Mouse (Mus musculus): Measurements from ENCODE around the gene Mvp.

The Mvp gene

DNA sequence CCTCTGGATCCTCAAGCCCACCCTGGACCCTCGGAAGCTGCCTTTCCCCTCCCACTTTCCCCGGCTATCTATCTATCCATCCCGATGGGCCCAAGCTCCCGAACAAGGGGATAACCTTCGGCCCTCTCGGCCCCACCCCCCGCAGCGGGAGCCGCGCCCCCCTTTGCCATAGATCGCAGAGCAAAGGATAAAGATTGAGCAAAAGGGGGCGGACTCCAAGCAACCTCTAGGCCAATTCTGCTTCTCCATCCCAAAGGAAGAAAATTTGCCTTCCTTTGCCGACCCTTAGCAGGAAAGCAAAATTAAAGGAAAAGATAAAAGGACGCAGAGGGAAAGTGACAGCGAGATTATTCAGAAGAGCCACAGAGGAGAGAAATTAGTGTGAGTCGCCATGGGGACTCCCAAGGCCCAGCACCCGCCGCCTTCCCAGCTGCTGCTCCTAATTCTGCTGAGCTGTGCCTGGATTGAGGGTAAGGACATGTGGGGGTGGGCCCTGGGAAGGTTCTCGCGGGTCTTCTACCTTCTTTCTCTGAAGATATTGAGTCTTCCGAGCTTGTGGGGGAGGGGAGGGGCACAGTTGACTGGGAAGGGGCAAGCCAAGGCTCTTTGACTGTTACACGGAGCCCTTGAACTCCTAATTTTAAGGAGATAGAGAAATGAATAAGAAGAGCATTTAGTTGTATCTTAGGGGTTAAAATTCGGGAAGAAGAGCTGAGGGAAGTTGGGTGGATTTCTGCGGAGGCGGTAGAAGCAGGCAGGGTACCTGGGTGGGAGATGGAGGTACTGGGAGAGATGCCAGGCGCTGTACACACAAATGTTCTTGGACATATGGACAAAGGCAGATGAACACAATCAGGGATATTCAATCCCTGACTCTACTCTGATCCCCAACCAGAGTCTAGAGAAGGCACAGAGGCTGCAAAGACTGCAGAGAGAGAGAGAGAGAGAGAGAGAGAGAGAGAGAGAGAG, 63.5 kb downstream of the Mvp start:
- no peak for DNase-seq (ENCODE audit: low spot score in 2 of 2)

DNA sequence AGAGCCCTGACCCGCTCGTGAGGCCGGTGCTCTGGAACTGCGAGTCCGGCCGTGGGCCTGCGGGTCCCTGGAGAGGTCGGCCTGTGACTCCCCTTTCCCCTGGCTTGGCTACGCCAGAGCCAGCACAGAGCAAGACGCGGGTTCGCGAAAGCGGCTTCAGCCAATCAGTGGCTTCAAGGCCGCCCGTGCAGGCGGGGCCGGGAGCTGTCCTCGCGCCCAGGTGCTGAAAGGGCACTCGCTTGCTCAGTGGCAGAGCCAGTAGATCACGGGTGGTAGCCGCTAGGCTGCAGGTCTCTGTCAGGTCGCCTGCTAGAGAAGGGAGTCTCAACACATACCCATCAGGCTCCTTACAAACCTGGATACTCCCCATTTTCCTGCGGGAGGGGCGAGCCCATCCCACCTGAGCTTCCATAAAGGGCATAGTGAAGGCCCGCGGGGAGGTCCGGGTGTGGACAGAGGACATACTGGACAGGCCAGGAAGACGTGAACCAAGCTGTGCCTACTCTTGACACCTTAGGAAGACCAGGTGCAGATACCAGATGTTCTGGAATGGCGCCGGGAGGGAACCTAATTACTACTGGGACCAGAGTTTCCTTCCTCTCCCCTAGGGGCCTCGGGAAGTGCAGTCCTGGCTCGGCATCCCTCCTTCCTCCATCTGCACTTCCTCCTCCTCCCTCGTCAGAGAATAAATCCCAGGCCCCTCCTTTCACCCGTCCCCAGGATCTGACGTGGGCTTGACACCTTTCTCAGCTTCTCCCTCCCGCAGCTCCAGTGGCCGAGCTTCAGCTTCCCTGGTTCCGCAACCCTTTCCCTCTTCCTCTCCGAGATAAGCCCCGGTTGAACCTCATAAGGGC, 64.4 kb downstream of the Mvp start, which contains the start of gene Sez6l2:
Gene Sez6l2, plus strand, starts transcription at position 771 of the 854 bp plus-strand sequence.
- DNase-seq (ENCODE audit: low spot score in 2 of 2) = peak; percentile 81 to 90

DNA sequence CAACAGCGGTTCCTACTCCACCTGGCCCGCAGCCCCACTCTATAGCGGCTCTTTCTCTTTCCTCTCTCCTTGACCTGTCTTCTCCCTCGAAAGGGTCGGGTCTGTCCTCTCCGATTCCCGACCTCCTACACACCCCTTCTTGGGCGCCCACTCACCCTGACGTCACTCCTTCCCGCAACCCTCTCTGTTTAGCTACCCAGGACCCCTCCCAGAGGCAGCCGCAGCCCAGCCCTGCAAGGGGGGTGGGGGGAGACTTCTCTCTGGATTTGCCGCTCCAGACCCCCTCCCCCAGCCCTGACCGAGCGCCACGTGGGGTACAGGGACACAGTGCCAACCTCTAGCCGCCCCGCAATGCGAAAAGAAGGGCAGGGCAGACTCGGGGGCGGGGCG, 65.0 kb downstream of the Mvp start, which contains the start of gene Asphd1:
Gene Asphd1, minus strand, starts transcription at position 180 of the 390 bp plus-strand sequence.
- DNase-seq (ENCODE audit: low spot score in 2 of 2) = no peak

DNA sequence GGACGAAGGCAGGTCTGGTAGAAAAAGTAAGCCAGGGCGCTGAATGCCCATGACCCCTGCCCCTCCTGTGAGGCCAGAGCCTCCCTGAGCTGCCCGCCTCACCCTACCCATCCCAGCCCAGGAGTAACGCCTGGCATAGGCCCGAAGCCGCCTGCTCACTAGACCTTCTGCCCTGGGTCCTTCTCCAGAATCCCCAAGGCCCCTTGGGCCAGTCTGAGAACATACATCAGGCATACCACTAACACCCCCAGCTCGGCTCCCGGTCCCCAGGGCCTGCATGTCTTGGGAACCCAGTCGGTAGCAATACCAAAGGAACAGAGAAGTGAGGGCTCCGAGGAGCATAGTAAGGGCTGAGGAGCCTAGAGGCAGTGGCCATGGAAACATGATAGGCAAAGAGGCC, 65.8 kb downstream of the Mvp start:
- no peak for DNase-seq (ENCODE audit: low spot score in 2 of 2)

DNA sequence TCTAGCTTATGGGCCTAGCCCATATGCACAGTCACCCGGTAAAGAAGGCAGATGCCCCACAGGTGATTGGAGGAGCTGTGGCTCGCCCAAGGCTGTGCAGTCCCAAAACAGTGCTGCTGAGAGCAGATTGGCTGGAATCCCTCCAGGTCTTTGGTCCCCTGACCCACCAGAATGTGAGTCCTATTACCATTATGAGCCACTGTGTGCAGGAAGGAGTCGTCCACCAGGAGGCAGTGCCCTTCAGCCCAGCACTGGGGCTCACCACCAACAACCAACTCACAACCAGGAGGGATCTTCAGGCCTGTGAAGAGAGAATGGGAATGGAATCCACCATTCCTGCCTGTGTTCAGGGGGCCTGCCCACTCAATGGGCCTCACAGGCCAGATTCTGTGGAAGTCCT, 67.9 kb downstream of the Mvp start:
- DNase-seq (ENCODE audit: low spot score in 2 of 2) = peak in 1 of 2 experiments; percentile 46

DNA sequence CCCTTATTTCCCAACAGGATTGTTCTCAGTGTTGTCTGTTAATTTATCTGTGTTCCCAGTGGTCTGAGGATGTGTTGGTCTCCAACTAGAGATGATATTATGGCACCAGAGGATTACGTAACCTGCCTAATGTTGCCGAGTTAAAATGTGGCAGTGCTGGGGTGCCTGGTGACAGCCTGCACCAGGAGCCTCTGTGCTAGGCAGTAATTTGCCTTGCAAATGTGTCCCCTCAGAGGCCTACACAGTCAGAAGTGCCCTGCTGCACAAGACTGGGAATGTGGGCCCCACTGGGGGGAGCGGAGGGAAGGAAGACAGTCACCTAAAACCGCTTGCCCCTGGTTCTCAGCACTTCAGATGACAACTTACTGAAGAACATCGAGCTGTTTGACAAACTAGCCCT, 72.6 kb downstream of the Mvp start:
- no peak for DNase-seq (ENCODE audit: low spot score in 2 of 2)

DNA sequence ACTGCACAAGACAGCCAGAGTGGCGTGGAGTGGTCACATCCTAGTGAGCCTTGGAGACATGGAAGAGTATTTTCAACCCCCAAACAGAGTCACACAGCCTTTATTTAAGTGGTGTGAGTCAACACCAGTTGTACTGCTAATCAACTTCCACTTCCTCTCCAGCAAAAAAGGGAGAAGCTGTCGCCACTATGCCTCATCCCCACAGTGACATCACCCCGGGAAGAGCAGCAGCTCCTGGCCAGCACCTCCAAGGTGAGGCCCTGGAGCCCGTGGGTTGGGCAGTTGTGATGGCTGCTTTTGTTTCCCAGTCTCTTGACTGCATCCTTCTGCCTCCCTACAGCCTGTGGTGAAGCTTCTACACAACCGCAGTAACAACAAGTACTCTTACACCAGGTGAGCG, 73.2 kb downstream of the Mvp start:
- no peak for DNase-seq (ENCODE audit: low spot score in 2 of 2)
